Mouse (Mus musculus): ENCODE data around the gene Gpr179. TPM values are rescaled to one million over a fixed set of nuclear protein-coding genes. Genes with fewer than 3 reads are reported as not detected.

Gpr179 gene
- polyA plus RNA-seq, 1 experiment from 2014 or later, result 0.05 TPM

DNA sequence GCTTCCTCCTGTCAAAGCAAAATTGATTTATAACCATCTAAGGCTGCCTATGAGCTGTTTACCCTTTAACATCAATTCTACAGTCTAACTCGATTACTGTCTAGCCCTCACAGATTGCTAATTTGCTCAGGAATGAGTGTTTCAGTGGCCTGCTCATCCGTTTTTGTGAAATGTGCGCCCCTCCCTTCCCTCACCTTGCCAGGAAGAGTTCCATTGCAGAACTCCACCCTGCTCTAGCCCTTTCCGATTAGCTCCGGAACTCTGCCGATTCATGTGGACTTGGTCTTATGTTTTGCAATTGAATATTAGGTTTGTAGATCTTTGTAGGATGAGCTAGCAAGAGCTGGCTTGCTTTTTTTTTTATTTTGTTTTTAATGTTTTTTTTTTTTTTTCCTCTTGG lies 69.7 kb downstream of the Gpr179 start:
- H3K9me3 ChIP-seq (replicated peaks), result no peaks in the 10 kb centered on the region
- H3K27ac ChIP-seq, result no peak overlapping the region
- no peak overlapping the region for H3K4me2 ChIP-seq
- H3K4me3 ChIP-seq, result no peak overlapping the region
- peaks cover 26% of the 10 kb centered on the region for H3K4me1 ChIP-seq (replicated peaks)
- no peaks in the 10 kb centered on the region for H3K36me3 ChIP-seq
- WGBS, result 80% methylated on average over 6 of the region's 6 CpGs
- ATAC-seq (replicated peaks; ENCODE audit: insufficient number of reproducible peaks, insufficient read depth, low FRiP score, low read depth), result no peak
- no peak overlapping the region for H3K9ac ChIP-seq
- H3K27me3 ChIP-seq, result no peaks in the 10 kb centered on the region

Other genes with a start within 250 kb of the Gpr179 start
- gene Tbx21, start 236.7 kb downstream of the Gpr179 start, polyA plus RNA-seq (2015; fragmentation: Nextera tagmentation; extraction: Ambion mirVana), result 0.05 and 0.36 TPM in 2 replicates
- gene Tbkbp1, start 200.6 kb downstream of the Gpr179 start, polyA plus RNA-seq (2015; fragmentation: Nextera tagmentation; extraction: Ambion mirVana), result 4.7 and 6.5 TPM in 2 replicates
- 29.5 and 31.4 TPM in 2 replicates for gene Kpnb1, start 164.2 kb downstream of the Gpr179 start, polyA plus RNA-seq (2015; fragmentation: Nextera tagmentation; extraction: Ambion mirVana)
- gene Npepps, start 71.4 kb downstream of the Gpr179 start, polyA plus RNA-seq (2015; fragmentation: Nextera tagmentation; extraction: Ambion mirVana), result 90.4 and 90.7 TPM in 2 replicates
- gene Mrpl45, start 36.4 kb downstream of the Gpr179 start, polyA plus RNA-seq (2015; fragmentation: Nextera tagmentation; extraction: Ambion mirVana), result 53.4 and 54.4 TPM in 2 replicates
- gene Socs7, start 10.5 kb upstream of the Gpr179 start, polyA plus RNA-seq (2015; fragmentation: Nextera tagmentation; extraction: Ambion mirVana), result 3.0 and 3.5 TPM in 2 replicates
- gene Arhgap23, start 63.5 kb upstream of the Gpr179 start, polyA plus RNA-seq (2015; fragmentation: Nextera tagmentation; extraction: Ambion mirVana), result 6.0 and 7.8 TPM in 2 replicates
- gene 4933428G20Rik, start 148.3 kb upstream of the Gpr179 start, polyA plus RNA-seq (2015; fragmentation: Nextera tagmentation; extraction: Ambion mirVana), result 0.78 and 1.0 TPM in 2 replicates
- 0.06 and 0.15 TPM in 2 replicates for gene Srcin1, start 224.1 kb upstream of the Gpr179 start, polyA plus RNA-seq (2015; fragmentation: Nextera tagmentation; extraction: Ambion mirVana)